Mouse (Mus musculus): ENCODE data around the gene Gm20388.
A peak's percentile ranks its signal among the peaks of the same experiment; 100 is the strongest.

GRCm38 (mm10) chr8:120281487-120281886 lies 370.8 kb downstream of the Gm20388 start:
- TF ChIP-seq POLR2A (IDR thresholded peaks at IDR 0.05; ENCODE audit: borderline replicate concordance, control insufficient read depth, low read depth, low read length) (no peak), CTCF (IDR thresholded peaks at IDR 0.05; ENCODE audit: control insufficient read depth, insufficient read depth, low read length) (peak; percentile 71)

Measured in bone marrow, adult 2 months (tissue).